Mouse (Mus musculus): ENCODE measurements around the gene Ugt1a7c. TPM values are rescaled to one million over a fixed set of nuclear protein-coding genes. Genes with fewer than 3 reads are reported as not detected.
"Not testable (repeated sequence)": the region's sequence is repeated elsewhere in the genome, so short reads cannot be mapped to it uniquely, and the experiment has no call there.

Gene Ugt1a7c
- 1.0 and 1.1 TPM in 2 replicates for polyA plus RNA-seq (2014; fragmentation: Nextera tagmentation; extraction: Ambion mirVana)

DNA sequence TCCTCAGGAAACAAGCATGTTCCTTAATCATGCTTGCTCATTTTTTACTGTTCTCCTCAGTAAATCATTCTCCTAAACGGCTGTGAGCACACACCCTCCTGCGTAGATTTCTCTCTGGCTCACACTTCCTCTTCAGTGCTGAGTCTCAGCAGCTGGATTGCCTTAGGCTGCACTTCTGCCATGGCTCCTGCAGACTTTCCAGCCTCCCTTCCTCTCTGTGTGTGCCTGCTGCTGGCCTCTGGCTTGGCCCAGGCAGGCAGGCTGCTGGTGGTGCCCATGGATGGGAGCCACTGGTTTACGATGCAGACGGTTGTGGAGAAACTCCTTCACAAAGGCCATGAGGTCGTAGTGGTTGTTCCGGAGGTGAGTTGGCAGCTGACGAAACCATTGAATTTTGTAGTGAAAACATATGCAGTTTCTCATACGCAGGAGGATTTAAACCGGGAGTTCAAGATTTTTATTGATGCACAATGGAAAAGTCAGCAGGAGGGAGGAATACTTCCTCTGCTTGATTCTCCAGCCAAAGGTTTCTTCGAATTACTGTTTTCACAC, at the start of gene Ugt1a7c:
Gene Ugt1a7c (plus strand): TSS at position 122 of the 552 bp plus-strand sequence.
- ATAC-seq (ENCODE audit: low FRiP score) (no peak), DNase-seq (ENCODE audit: low spot score) (peak; percentile 1)

DNA sequence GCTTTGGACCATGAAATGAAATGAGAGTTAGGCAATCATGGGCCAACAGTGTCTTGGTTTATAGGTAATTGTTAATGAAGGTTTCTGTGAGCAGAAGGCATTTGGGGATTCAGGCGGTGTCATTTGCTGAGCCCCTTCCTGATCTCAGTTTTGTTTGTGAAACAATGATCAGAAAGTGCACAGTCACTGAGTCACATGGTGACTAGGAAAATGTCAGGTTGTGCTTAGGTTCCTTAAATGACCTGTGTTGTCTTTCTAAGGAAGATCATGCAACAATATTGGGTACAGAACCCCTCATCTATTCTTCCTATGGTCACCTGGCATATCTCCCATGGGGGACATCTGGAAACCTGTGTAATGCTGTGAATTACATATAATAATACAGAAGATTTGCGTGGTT, 47.5 kb upstream of the Ugt1a7c start:
- H3K4me1 ChIP-seq (replicated peaks; ENCODE audit: control insufficient read depth, insufficient read depth, low read length); H3K27me3 ChIP-seq (ENCODE audit: control insufficient read depth, insufficient read depth, low read length); H3K36me3 ChIP-seq (ENCODE audit: control insufficient read depth, insufficient read depth, low read length); H3K9ac ChIP-seq (ENCODE audit: low read depth, low read length); ATAC-seq (ENCODE audit: low FRiP score); H3K4me2 ChIP-seq (replicated peaks; ENCODE audit: low read depth, low read length); DNase-seq (ENCODE audit: low spot score); H3K9me3 ChIP-seq (ENCODE audit: control insufficient read depth, low read length); H3K27ac ChIP-seq (ENCODE audit: low read depth, low read length); H3K4me3 ChIP-seq (ENCODE audit: low read depth, low read length): not testable (repeated sequence)
- WGBS = 73% methylated on average over 2 of the region's 2 CpGs

More for the DNA sequence above, at the start of gene Ugt1a7c:
- no peak within 1 kb of the TSS for H3K27ac ChIP-seq (ENCODE audit: low read depth, low read length)
- no peak within 1 kb of the TSS for H3K4me2 ChIP-seq (replicated peaks; ENCODE audit: low read depth, low read length)
- no peaks in the 10 kb centered on the region for H3K27me3 ChIP-seq (ENCODE audit: control insufficient read depth, insufficient read depth, low read length)
- no peaks in the 10 kb centered on the region for H3K36me3 ChIP-seq (ENCODE audit: control insufficient read depth, insufficient read depth, low read length)
- no peak within 1 kb of the TSS for H3K4me3 ChIP-seq (ENCODE audit: low read depth, low read length)
- H3K9ac ChIP-seq (ENCODE audit: low read depth, low read length) = no peak within 1 kb of the TSS
- no peaks in the 10 kb centered on the region for H3K9me3 ChIP-seq (ENCODE audit: control insufficient read depth, low read length)
- H3K4me1 ChIP-seq (replicated peaks; ENCODE audit: control insufficient read depth, insufficient read depth, low read length) = no peaks in the 10 kb centered on the region
- WGBS = 69% methylated on average over 10 of the region's 10 CpGs

- H3K27me3 ChIP-seq (ENCODE audit: control insufficient read depth, insufficient read depth, low read length) = no peaks in the 10 kb centered on the region
- no peaks in the 10 kb centered on the region for H3K4me1 ChIP-seq (replicated peaks; ENCODE audit: control insufficient read depth, insufficient read depth, low read length)
- no peaks in the 10 kb centered on the region for H3K9me3 ChIP-seq (ENCODE audit: control insufficient read depth, low read length)
- no peaks in the 10 kb centered on the region for H3K36me3 ChIP-seq (ENCODE audit: control insufficient read depth, insufficient read depth, low read length)
- H3K4me2 ChIP-seq (replicated peaks; ENCODE audit: low read depth, low read length) = no peak within 1 kb of the TSS
- DNase-seq (ENCODE audit: low spot score) = no peak
- no peak within 1 kb of the TSS for H3K9ac ChIP-seq (ENCODE audit: low read depth, low read length)
- no peak for ATAC-seq (ENCODE audit: low FRiP score)
- H3K4me3 ChIP-seq (ENCODE audit: low read depth, low read length) = no peak within 1 kb of the TSS
- H3K27ac ChIP-seq (ENCODE audit: low read depth, low read length) = no peak within 1 kb of the TSS
- 85% methylated on average over 1 of the region's 1 CpGs for WGBS
Observed at GRCm38 (mm10) chr1:88055088-88055487, 39.8 kb upstream of the Ugt1a7c start, which contains the start of gene Ugt1a10. Ugt1a10 (plus strand) TSS chr1:88055388.

- not testable (repeated sequence) for DNase-seq (ENCODE audit: low spot score); H3K4me2 ChIP-seq (replicated peaks; ENCODE audit: low read depth, low read length); H3K9ac ChIP-seq (ENCODE audit: low read depth, low read length); H3K9me3 ChIP-seq (ENCODE audit: control insufficient read depth, low read length); H3K27me3 ChIP-seq (ENCODE audit: control insufficient read depth, insufficient read depth, low read length); ATAC-seq (ENCODE audit: low FRiP score); H3K4me3 ChIP-seq (ENCODE audit: low read depth, low read length); H3K36me3 ChIP-seq (ENCODE audit: control insufficient read depth, insufficient read depth, low read length); H3K4me1 ChIP-seq (replicated peaks; ENCODE audit: control insufficient read depth, insufficient read depth, low read length); H3K27ac ChIP-seq (ENCODE audit: low read depth, low read length)
- 60% methylated on average over 1 of the region's 2 CpGs for WGBS
Observed at GRCm38 (mm10) chr1:88066472-88067102, 28.3 kb upstream of the Ugt1a7c start.

GRCm38 (mm10) chr1:88070495-88070894, 24.4 kb upstream of the Ugt1a7c start, which contains the start of gene Ugt1a9:
Ugt1a9 (plus strand) TSS chr1:88070800.
- no peak within 1 kb of the TSS for H3K27ac ChIP-seq (ENCODE audit: low read depth, low read length)
- WGBS = 83% methylated on average over 2 of the region's 2 CpGs
- H3K4me1 ChIP-seq (replicated peaks; ENCODE audit: control insufficient read depth, insufficient read depth, low read length) = no peaks in the 10 kb centered on the region
- H3K9ac ChIP-seq (ENCODE audit: low read depth, low read length) = no peak within 1 kb of the TSS
- H3K4me2 ChIP-seq (replicated peaks; ENCODE audit: low read depth, low read length) = no peak within 1 kb of the TSS
- no peaks in the 10 kb centered on the region for H3K9me3 ChIP-seq (ENCODE audit: control insufficient read depth, low read length)
- no peaks in the 10 kb centered on the region for H3K27me3 ChIP-seq (ENCODE audit: control insufficient read depth, insufficient read depth, low read length)
- DNase-seq (ENCODE audit: low spot score) (no peak), ATAC-seq (ENCODE audit: low FRiP score) (no peak)
- H3K36me3 ChIP-seq (ENCODE audit: control insufficient read depth, insufficient read depth, low read length) = no peaks in the 10 kb centered on the region
- no peak within 1 kb of the TSS for H3K4me3 ChIP-seq (ENCODE audit: low read depth, low read length)

- no peaks in the 10 kb centered on the region for H3K4me1 ChIP-seq (replicated peaks; ENCODE audit: control insufficient read depth, insufficient read depth, low read length)
- no peak overlapping the region for H3K9ac ChIP-seq (ENCODE audit: low read depth, low read length)
- no peaks in the 10 kb centered on the region for H3K27me3 ChIP-seq (ENCODE audit: control insufficient read depth, insufficient read depth, low read length)
- H3K4me3 ChIP-seq (ENCODE audit: low read depth, low read length) = no peak overlapping the region
- H3K9me3 ChIP-seq (ENCODE audit: control insufficient read depth, low read length) = no peaks in the 10 kb centered on the region
- H3K36me3 ChIP-seq (ENCODE audit: control insufficient read depth, insufficient read depth, low read length) = no peaks in the 10 kb centered on the region
- 86% methylated on average over 4 of the region's 4 CpGs for WGBS
- no peak for ATAC-seq (ENCODE audit: low FRiP score)
- no peak overlapping the region for H3K27ac ChIP-seq (ENCODE audit: low read depth, low read length)
- DNase-seq (ENCODE audit: low spot score) = no peak
- no peak overlapping the region for H3K4me2 ChIP-seq (replicated peaks; ENCODE audit: low read depth, low read length)
Observed at GRCm38 (mm10) chr1:88070902-88071301, 24.0 kb upstream of the Ugt1a7c start.

DNA sequence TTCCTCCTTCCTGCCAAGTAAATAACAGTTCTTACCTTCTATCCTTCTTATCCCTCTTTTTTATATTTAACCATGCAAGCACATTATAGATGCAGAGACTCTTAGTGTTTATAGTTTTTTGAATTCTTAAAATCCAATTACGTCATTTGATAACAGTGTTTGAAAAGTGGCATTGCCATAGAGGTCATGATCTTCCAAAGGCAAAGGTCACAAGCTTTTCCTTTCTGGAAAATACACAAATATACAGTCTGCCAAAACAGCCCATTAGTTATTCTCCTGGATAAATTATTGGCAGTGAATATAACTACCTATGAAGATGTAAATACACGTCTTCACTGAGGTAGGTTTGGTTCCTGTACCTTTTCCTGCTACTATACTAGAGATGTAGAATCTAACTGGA, 20.4 kb upstream of the Ugt1a7c start:
- Histone ChIP-seq H3K27me3 (ENCODE audit: control insufficient read depth, insufficient read depth, low read length) (no peaks in the 10 kb centered on the region), H3K9ac (ENCODE audit: low read depth, low read length) (no peak overlapping the region), H3K9me3 (ENCODE audit: control insufficient read depth, low read length) (no peaks in the 10 kb centered on the region), H3K4me3 (ENCODE audit: low read depth, low read length) (no peak overlapping the region), H3K36me3 (ENCODE audit: control insufficient read depth, insufficient read depth, low read length) (no peaks in the 10 kb centered on the region), H3K4me2 (replicated peaks; ENCODE audit: low read depth, low read length) (no peak overlapping the region), H3K27ac (ENCODE audit: low read depth, low read length) (no peak overlapping the region), H3K4me1 (replicated peaks; ENCODE audit: control insufficient read depth, insufficient read depth, low read length) (no peaks in the 10 kb centered on the region)
- WGBS = 91% methylated on average over 2 of the region's 2 CpGs
- DNase-seq (ENCODE audit: low spot score) (no peak), ATAC-seq (ENCODE audit: low FRiP score) (no peak)

- no peak overlapping the region for H3K27ac ChIP-seq (ENCODE audit: low read depth, low read length)
- no peak overlapping the region for H3K4me3 ChIP-seq (ENCODE audit: low read depth, low read length)
- no peak for ATAC-seq (ENCODE audit: low FRiP score)
- H3K9ac ChIP-seq (ENCODE audit: low read depth, low read length) = no peak overlapping the region
- WGBS = 95% methylated on average over 1 of the region's 1 CpGs
- H3K9me3 ChIP-seq (ENCODE audit: control insufficient read depth, low read length) = no peaks in the 10 kb centered on the region
- no peaks in the 10 kb centered on the region for H3K36me3 ChIP-seq (ENCODE audit: control insufficient read depth, insufficient read depth, low read length)
- H3K27me3 ChIP-seq (ENCODE audit: control insufficient read depth, insufficient read depth, low read length) = no peaks in the 10 kb centered on the region
- no peak for DNase-seq (ENCODE audit: low spot score)
- H3K4me2 ChIP-seq (replicated peaks; ENCODE audit: low read depth, low read length) = no peak overlapping the region
- no peaks in the 10 kb centered on the region for H3K4me1 ChIP-seq (replicated peaks; ENCODE audit: control insufficient read depth, insufficient read depth, low read length)
Observed at GRCm38 (mm10) chr1:88077128-88077527, 17.7 kb upstream of the Ugt1a7c start.

DNA sequence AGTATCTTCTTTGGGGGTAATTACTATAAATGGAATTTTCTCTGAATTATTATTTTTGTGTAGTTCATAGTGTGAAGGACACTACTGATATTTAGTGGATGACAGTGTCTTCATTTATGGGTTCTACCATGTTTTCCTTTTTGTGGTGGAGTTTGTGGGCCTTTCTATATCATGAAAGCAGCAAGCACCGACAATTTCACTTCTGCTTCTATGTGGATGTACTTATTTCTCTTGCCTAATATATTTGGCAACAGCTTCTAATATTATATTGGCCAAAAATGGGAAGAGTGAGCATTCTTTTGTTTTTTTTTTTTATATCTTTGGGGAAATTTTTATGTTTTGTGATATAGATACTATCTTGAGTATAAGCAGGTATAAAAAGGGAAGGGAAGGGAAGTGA, 13.2 kb upstream of the Ugt1a7c start:
- ATAC-seq (ENCODE audit: low FRiP score) (no peak), DNase-seq (ENCODE audit: low spot score) (no peak)
- Histone ChIP-seq H3K4me2 (replicated peaks; ENCODE audit: low read depth, low read length) (no peak overlapping the region), H3K4me1 (replicated peaks; ENCODE audit: control insufficient read depth, insufficient read depth, low read length) (no peaks in the 10 kb centered on the region), H3K27me3 (ENCODE audit: control insufficient read depth, insufficient read depth, low read length) (no peaks in the 10 kb centered on the region), H3K27ac (ENCODE audit: low read depth, low read length) (no peak overlapping the region), H3K36me3 (ENCODE audit: control insufficient read depth, insufficient read depth, low read length) (no peaks in the 10 kb centered on the region), H3K9ac (ENCODE audit: low read depth, low read length) (no peak overlapping the region), H3K4me3 (ENCODE audit: low read depth, low read length) (no peak overlapping the region), H3K9me3 (ENCODE audit: control insufficient read depth, low read length) (no peaks in the 10 kb centered on the region)
- 79% methylated on average over 1 of the region's 1 CpGs for WGBS
